Mouse (Mus musculus): ENCODE measurements around the gene Sars. TPM values are rescaled to one million over a fixed set of nuclear protein-coding genes. Genes with fewer than 3 reads are reported as not detected.

The Sars gene
- 30.9 and 36.2 TPM in 2 replicates for total RNA-seq (2014; fragmentation: Nextera tagmentation)
- total RNA-seq (2017): 196 and 259 TPM in 2 replicates

GRCm38 (mm10) chr3:108444698-108445365, at the start of gene Sars:
Gene Sars (minus strand): TSS chr3:108445209.
- peak; percentile 91 for ATAC-seq (replicated peaks; ENCODE audit: poor library complexity, severe bottlenecking)

- ATAC-seq (replicated peaks; ENCODE audit: poor library complexity, severe bottlenecking): no peak
These were observed 45.0 kb upstream of the Sars start for GRCm38 (mm10) chr3:108489968-108490367.

GRCm38 (mm10) chr3:108484749-108485148, 39.7 kb upstream of the Sars start:
- ATAC-seq (replicated peaks; ENCODE audit: poor library complexity, severe bottlenecking): no peak

DNA sequence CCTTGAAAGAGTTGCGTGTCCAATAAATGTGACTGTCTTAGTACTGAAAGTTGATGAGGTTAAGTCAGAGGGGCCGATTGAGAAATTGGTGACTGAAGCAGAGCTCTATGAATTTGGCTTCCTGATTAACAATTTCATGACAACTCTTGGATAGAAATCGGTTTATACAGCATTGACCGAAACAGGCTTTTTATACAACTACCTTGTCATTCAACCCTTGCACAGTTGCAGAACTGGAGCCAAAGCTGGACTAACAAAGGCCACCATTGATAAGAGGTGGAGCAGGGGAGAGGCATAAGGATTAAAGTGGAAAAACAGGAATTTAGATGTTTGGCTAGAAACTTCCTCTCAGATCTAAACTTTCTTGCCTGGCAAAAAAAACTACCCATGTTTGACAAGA, 33.8 kb upstream of the Sars start:
- no peak for ATAC-seq (replicated peaks; ENCODE audit: poor library complexity, severe bottlenecking)

DNA sequence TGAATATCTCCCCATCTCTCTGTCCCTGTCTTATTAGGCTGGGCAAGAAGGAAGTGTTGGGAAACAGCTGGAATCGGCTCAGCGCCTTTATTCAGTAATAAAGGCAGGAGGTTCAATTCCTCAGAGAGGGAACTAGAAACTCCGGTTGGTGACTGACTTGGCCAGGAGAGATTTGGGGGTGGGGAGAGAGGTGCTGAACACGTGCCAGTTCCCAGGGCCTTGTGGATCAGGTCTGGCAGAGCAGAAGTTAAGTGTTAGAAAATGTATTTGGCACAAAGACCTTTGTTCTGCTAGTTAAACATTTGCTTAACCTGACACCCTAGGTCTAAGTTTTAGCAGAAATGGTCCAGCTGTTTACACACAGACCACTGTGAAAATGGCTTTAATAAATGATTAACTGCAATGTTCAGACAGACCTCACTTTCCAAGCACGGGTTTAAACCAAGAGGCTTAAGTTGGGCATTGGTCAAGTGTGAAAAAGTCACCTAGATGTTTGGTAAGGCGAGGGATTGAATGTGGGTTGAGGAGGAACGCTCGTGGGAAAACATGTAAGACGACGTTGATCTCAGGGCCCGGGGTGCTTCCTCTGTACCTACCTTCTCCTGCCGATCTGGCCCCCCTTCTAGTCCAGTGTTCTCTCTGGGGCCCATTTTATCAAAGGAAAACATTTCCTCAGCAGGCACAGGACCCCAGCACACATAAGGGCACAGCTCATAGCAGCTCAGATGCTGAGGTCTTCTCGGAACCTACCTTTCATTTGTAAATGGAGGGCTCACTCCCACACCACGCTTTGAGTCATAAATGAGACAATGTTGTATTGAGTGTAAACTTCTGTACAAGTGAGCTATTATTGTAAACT, 32.0 kb upstream of the Sars start:
- no peak for ATAC-seq (replicated peaks; ENCODE audit: poor library complexity, severe bottlenecking)

DNA sequence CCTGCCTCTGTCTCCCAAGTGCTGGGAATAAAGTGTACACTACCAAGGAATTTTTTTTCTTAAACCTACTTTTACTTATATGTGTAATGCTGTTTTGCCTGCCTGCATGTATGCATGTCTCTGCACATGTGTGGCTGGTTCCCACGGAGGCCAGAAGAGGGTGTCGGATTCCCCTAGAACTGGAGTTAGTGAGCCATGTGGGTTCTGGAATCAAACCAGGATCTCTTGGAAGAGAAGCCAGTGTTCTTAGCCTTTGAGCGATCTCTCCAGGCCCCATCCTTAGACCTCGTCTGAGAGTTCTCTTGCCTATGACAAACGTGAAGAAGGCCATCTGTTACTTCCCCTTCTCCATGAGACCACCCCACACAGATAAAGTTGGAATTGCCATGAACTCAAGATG, 30.5 kb upstream of the Sars start:
- ATAC-seq (replicated peaks; ENCODE audit: poor library complexity, severe bottlenecking): no peak

DNA sequence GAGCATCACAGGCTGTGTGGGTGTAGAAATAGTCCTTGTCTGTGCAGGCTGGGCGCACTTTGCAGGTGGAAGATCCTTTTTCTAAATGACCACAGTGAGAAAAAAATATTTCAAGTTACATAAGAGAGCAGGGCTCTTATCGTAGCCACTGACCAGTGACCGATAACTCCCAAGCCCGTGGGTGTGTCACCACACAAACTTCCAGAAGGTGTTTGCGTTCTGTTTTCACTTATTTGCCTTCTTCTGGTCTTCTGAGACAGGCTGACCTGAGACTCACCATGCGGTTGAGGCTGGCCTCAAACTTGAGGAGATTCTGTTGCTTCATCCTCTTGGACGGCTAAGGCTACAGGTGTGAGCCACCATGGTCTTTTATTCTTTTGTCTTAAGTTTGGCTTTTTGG, 30.0 kb upstream of the Sars start:
- ATAC-seq (replicated peaks; ENCODE audit: poor library complexity, severe bottlenecking): no peak

GRCm38 (mm10) chr3:108467760-108468159, 22.8 kb upstream of the Sars start:
- peak; percentile 61; the same call in 1 of the 2 replicates for ATAC-seq (replicated peaks; ENCODE audit: poor library complexity, severe bottlenecking)

- peak; percentile 51 for ATAC-seq (replicated peaks; ENCODE audit: poor library complexity, severe bottlenecking)
These were observed 21.4 kb upstream of the Sars start for GRCm38 (mm10) chr3:108466425-108466824.

DNA sequence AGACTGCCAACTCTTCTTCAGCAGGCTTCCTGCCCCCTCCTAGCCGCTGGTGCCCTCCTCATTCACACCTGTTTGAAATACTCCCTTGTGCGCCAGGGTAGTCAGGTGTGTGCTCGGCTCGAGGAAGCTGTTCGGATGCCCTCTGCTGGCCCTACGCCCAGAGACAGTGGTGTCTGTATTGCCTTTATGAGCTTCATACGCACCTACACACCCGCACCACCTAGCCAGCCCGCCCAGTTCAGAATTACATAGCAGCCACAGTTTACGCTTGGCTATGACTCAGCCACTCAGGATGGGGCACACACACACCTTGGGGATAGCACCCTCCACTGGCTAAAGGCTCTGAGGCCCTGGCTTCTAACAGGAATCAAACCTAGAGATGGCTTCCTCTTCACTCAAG, 13.9 kb upstream of the Sars start:
- peak; percentile 45 for ATAC-seq (replicated peaks; ENCODE audit: poor library complexity, severe bottlenecking)

- ATAC-seq (replicated peaks; ENCODE audit: poor library complexity, severe bottlenecking): peak; percentile 84
These were observed 13.4 kb upstream of the Sars start for GRCm38 (mm10) chr3:108458380-108458779.

DNA sequence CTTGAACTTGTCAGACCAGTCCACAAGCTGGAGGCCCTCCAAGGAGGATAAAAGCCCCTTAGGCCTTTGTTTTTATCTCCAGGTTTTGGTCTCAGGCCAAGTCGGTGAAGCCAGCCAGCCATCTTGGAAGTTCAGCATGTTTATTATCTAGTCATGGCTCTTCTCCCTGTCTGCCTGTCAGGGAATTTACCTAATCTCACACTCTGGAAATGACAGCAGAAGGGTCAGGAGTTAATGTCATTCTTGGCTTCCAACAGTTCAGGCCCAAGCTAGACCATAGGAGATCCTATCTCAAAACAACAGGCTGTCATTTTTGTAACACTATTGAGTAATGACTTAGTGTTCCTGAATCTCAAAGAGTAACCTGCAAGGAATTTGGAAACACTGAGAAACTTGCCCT, 9.2 kb upstream of the Sars start:
- no peak for ATAC-seq (replicated peaks; ENCODE audit: poor library complexity, severe bottlenecking)

- no peak for ATAC-seq (replicated peaks; ENCODE audit: poor library complexity, severe bottlenecking)
These were observed 7.0 kb upstream of the Sars start for GRCm38 (mm10) chr3:108451969-108452368.

DNA sequence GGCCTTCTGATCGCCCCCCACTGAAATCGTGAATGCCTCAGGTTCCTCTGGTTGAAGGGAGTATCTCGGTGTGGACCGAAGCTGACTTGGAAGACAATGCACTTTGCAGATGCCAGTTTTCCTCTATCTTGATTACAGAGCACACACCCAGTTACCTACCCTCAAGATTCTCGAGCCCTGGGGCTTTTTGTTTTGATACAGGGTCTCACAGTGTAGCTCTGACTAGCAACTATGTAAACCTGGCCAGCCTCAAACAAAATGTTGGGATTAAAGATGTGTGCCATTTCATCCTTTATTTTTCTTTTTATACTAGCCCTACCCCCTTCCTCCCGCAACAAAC, 327 bp upstream of the Sars start:
- no peak for ATAC-seq (replicated peaks; ENCODE audit: poor library complexity, severe bottlenecking)

- peak; percentile 69 for ATAC-seq (replicated peaks; ENCODE audit: poor library complexity, severe bottlenecking)
These were observed 980 bp downstream of the Sars start for GRCm38 (mm10) chr3:108444029-108444428.

DNA sequence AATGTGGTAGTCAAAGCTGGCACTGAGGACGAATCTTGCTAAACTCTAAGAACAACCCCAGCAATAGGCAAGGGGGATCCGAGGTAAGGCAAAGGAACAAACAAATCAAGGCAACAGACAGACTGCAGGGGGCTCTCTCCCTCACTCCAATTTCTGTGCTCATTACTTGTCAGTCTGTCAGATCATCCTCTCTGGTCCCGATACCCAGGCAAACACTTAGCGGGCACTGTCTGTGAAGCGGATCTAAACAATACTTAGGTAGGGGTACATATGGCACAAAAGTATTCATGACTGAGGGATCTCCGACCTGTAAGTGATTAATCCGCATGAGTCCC, 8.7 kb downstream of the Sars start:
- ATAC-seq (replicated peaks; ENCODE audit: poor library complexity, severe bottlenecking): no peak

DNA sequence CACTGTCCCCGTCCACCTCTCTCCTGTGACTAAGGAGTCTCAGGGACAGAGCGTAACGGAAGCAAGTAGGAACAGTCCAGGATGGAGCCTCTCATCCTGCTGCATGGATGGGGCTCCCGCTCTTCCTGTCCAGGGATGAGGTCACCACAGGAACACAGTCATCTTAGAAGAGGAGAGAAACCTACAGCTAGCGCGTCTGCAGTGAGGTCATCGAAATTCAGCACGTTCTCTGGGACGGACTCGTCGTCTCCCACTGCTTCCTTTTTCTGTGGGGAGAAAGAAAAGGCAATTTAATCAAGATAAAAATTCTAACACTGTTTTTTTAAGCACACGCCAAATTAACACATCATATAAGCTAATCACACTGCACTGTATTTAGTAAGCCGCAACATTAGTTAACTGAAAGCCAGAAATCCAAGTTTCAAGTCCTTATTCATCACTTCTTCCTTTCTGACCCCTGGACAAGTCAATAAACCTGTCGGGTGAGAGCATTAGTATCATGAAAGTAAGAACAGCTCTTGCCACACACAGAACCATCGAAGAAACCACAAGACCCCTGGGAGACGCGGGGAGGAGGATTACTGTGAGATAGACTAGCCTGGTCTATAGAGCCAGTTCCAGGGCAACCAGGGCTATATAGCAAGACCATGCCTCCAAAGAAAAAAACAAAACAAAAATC, 9.2 kb downstream of the Sars start:
- ATAC-seq (replicated peaks; ENCODE audit: poor library complexity, severe bottlenecking): no peak

DNA sequence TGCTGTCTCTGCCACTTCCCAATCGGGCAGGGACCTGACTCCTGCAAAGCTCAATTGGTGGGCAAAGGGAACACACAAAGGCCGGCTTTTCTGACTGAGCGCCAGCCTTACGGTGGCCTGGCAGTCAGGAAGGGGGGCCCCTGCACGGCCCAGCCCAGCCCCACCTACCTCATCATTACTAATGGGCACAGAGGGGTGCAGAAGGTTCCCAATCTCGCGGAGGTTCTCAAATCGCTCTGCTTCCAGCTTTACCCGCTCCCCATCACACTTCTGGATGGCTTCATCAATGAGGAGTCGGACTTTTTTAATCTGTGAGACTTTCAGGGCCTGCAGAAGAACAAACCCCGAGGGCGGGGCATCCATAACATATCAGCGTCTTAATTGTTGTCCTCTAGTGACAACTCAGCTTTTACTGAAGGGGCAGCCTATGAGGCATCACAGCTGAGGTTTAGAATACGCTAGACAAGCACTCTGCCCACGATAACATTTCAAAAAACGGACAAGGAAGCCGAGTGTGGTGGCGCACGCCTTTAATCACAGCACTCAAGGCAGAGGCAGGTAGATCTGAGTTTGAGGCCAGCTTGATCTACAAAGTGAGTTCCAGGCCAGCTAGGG, 11.0 kb downstream of the Sars start:
- no peak for ATAC-seq (replicated peaks; ENCODE audit: poor library complexity, severe bottlenecking)

DNA sequence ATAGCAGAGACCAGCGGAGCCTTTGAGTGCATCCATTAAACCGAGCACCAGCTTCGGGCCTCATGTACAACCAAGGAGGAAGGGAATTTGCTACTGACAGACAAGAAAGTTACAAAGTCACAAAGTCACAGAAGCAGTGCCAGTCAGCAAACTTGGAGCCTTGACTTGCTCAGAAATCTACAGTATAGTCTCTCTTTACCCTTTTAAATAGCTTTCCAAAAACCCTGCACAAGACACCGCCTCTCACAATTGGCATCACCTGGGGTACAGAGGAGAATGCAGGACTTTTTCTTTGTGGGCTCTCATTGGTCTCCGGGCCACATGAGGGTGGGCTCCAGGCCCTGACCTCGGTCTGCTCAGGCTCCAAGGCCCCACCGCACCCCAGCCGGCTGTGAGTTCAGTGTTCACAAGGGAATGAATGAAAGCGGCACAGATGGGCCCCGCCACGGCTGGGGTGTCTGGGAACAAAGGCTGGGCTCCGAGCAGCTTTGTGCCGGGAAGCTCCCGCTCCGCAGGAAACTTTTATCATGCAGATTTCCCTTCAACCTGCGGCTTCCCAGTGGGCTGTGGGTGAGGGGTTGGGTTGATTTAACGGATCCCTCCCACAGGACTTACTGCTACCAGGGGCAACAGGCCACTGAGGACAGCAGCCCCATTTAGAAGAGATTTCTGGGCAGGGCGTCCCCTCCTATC, 11.7 kb downstream of the Sars start:
- ATAC-seq (replicated peaks; ENCODE audit: poor library complexity, severe bottlenecking): no peak

GRCm38 (mm10) chr3:108432542-108433187, 12.3 kb downstream of the Sars start:
- ATAC-seq (replicated peaks; ENCODE audit: poor library complexity, severe bottlenecking): no peak

Measured in granulocyte monocyte progenitor cell, adult 5-6 weeks (primary cell).